Mouse (Mus musculus): ENCODE measurements around the gene Slc7a11.

DNA sequence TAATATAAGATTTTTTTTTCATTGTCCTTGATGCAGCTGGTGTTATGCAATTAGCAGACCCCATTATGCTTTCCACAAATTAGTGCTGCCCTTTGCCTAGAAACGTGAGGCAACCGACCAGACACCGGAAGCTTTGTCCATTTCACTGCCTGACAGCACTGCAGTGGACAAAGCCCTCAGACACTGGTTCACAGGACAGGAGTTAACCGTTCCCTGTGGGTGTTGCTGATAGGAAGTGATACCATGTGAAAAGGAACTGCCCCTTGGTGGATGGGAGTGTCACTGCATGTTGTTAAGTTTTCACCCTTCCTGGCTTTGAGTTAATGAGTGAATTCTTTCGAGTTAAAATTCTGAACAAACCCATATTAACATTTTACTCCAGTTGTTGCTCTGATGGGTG lies 60.7 kb downstream of the Slc7a11 start:
- TF ChIP-seq CTCF (IDR thresholded peaks at IDR 0.05; ENCODE audit: low read depth, low read length), result no peak
- TF ChIP-seq TAL1 (conservative IDR thresholded peaks at IDR 0.05; ENCODE audit: low read depth, low read length), result no peak
- no peak for TF ChIP-seq GATA1 (IDR thresholded peaks at IDR 0.05; ENCODE audit: borderline replicate concordance, low read length)
- TF ChIP-seq POLR2AphosphoS5 (IDR thresholded peaks at IDR 0.05; ENCODE audit: insufficient replicate concordance, low read depth, low read length), result no peak
